Mouse (Mus musculus) lung, postnatal 4 days (tissue): ENCODE results near the gene Ank3.

Experiments used
- DNase-seq, 2 experiments: peaks; one replicate each; pipeline ENCODE4 v3.0.0; 2021

Gene Ank3

DNA sequence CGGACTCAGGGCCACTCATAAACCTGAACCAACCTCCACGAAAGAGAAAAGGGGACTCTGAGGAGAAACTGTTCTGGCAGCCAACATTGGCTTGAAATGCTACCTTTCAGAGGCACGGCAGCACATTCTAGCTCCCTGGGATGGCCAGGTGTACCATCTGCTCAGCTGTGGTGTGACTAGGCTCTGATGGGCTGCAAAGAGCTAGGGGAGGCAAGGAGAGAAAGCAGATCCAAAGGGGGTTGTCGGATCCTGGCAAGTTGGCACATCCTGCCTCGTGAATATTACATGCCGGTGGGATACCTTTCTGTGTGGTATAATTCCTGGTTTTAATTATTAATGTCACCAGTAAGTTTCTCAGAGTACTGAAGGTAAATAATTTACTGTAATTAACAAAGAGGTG lies 548.5 kb downstream of the Ank3 start:
- DNase-seq: no peak

DNA sequence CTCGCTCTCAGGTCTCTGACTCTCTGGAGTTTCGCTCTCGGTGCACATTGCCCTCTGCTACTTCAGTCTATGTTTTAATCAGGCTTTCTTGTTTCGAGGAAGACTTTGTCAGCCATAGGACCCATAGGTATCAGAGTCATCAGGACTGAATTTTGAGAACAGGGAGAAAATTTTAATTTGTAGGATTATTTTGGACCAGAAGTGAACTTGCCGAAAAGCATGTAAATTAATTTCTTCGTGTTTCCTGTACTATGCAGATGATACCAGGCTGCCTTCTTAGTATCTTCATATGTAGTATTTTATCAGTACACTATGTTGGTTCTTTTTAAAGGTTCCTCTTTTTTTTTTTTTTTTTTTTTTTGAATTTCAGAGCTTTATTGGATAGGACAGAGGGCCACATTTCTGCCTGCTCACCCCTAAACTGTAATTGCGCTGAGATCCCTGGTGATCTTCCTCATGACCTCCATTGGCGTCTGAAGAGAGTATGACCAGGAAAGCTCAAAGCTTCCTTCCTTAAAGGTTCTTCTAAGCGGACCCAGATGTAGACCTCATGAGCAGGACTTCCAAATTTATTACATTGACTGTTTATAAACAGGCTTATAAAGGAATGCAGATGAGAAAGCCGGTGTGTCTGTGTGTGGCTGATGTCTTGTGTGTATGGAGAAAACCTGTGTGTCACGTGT lies 551.8 kb downstream of the Ank3 start:
- DNase-seq: no peak

DNA sequence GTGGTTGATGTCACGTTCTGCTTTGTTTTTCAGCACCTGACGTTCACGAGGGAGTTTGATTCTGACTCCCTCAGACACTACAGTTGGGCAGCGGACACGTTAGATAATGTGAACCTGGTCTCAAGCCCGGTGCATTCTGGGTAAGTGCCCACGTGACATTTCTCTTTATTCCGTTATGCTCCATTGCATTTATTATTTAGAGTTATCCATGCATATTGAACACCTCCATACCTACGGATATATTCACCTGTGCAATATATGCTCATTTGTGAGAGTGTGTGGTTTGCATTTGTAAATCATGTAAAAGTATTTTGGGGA lies 552.3 kb downstream of the Ank3 start:
- DNase-seq: no peak

DNA sequence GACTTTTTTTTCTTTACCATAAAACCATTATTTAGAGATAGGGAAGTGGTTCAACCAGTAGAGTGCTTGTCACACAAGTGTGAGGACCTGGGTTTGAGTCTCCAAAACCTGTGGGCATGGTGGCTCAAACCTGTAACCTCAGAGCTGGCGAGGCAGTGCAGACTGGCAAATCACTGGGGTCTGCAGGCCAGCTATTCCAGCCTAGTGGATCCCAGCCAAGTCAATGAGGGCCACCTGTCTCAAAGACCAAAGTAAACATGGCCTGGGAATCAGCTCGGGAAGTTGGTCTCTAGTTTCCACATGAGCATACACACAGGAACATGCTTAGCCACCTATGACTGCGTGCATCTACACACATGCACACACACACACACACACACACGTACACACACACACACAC lies 552.9 kb downstream of the Ank3 start:
- no peak for DNase-seq

DNA sequence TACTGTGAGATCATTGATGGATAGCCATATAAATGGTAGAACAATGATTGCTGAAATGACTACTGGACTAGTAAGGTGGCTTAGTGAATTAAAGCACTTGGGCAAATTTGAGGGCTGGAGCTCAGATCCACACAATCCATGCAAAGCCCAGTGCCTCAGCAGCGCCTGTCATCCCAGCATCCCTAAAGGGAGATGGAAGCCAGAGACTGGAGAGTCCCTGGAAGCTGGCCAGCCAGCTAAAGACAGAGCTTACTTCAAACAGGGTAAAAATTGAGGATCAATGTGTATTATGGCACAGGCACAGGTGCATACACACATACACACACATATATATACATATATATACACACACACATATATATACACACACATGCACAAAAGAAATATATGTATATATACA lies 553.7 kb downstream of the Ank3 start:
- DNase-seq: no peak

DNA sequence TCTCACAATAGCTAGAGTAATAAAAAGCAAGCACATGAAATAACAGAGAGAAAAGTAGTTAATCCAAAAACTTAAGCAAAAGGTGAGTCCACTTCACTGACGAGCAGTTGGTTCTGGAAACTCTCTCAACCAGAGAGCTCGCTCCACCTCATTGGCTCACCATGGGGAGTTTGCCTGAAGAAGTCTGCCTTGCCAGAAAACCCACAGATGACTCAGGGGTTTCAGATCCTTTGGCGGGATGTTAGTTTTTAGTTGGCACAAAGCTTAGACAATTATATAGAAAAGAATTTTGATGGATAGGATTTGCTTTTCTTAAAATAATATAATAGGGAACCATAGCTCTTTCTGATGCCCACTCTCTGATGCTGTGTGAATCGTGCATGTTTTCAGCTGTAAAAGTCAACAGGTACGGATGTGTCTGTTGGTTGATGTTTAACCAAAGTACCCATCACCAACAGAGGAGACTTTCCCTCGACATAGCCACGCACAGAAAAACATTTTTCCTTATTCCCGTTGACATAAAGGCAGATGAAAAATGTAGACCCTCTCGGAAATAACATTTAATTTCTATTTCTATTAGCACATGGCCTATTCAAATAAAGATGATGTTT lies 556.2 kb downstream of the Ank3 start:
- no peak for DNase-seq

DNA sequence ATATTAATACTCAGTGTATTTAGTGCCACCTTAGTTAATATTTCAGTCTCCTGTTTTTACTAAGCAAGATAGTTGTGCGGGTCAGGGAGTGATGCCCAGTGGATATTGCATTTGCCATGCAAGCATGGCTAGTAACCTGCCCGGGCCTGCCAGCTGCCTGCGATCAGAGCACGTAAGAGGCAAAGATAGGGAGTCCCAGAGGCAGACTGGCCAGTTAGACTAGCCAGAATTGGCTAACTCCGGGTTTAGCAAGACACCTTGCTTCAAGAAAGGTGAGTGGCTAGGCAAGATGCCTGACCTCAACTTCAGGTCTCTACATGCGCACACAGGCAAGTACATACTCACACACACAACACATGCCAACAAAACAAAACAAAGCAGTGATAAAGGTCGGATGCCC lies 563.7 kb downstream of the Ank3 start:
- no peak for DNase-seq

DNA sequence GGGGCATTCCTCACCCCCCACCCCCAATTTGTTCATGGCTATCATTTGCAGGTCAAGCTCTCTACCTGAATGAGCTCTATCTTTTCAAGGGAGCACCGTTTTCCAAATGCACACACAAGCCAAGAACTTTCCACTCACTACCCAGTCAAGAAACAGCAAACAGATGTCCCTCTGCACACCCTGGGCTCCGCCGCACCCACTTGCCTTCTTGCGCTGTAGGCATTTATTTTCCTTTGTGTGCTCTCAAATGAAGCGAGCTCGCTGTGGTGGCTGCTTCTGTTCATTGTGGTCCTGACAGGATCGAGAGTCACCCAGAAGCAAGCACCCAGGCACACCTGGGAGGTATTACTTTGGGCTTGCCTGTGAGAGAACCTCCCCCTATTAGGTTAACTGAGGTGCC lies 564.4 kb downstream of the Ank3 start:
- DNase-seq: no peak

DNA sequence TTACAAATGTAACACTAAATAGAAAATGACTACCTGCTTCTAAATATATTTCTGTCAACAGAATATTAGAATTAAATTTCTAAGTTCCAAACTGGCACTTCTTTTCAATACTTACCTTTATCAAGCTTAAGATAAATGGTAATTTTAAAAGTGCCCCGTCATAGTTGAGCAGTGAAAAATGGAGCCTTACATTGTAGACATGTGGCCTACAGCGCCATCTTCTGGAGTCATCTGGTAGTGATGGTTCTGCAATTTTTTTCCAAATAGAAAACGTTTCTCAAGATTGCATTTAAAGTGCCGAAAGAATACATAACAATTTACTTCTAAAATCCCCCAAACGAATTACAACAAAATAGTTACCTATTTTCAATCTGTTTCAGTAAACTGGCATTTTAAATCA lies 566.0 kb downstream of the Ank3 start:
- DNase-seq: peak in 1 of 2 experiments; percentile 39

DNA sequence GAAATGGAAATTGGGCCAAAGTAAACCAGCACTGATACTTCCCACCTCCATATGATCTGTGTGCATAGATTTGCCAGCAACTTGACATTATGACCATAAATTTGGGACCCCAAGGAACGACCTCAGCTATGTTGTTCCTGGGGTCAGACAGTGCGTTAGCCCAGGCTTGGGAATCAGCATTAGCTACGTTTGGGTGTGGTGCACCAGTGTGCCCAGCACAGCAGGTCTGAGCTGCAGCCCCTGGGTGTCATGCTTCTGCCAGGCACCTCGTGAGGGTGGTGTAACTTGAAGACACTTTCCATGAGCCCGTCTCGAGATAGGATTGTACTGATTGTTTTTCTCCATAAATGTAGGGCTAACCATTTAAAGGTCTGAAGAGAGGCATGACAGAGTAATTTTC lies 566.5 kb downstream of the Ank3 start:
- DNase-seq: no peak

DNA sequence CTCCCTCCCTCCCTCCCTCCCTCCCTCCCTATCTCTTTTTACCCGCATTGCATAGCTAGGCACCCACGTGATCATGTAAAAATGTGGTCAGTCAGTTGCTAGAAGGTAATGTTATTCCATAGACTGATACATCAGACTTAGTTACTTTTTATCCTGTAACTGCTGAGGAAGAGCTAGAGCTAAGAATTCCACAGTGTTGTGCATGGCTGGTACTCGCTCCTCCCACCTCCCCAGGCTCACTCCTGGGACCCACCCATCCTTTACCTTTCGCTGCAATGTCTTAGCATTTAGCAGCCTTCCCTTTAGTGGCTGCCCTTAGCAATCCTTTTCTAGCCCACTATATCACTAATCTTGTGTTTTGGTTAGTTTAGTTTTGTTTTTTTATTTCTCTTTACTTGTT lies 569.4 kb downstream of the Ank3 start:
- DNase-seq: no peak

DNA sequence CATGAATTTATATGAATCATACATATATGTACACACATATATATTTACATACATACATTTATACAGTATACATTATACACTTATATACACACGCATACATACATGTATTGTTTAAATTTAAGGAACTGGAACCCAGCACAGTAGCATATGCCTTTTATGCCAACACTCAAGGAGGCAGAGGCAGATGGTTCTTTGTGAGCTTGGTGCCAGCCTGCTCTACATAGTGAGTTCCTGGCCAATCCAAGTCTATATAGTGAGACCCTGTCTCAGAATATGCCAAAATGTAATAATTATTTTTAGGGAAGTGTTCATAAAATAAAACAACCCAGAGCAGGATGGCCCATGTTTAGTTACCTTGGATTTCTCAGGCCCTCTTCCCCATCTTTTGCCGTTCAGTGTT lies 581.1 kb downstream of the Ank3 start:
- DNase-seq: no peak

DNA sequence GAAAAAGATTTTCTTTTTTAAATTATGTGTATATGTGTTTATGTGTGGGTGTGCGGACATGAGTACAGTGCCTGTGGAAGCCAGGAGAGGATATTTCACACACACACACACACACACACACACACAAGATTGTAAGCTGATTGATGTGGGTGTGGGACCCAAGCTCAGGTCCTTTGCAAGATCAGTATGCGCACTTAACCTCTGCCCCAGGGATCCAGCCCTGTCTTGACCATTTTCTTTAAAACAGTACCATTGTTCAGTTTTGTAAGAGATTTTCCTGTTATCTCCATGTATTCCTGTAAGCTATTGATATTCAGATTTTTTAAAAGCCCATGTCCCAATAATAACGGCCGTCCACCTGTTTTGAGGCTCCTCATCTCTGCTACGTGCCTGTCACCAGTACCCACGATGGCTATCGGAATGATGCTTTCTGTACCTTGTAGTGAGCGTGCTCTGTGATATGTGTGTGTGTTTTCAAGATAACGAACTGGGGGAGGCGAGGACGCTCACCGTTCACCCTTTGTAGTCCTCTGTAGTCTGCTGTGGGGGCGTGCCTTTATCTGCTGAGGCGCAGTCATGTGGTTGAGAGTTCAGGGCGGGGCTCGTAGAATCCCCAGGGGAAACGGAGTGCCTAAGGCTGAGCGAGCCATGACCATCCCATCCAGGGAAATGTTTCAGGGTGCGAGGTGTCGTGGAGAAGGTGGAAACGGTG lies 583.0 kb downstream of the Ank3 start:
- DNase-seq: no peak

DNA sequence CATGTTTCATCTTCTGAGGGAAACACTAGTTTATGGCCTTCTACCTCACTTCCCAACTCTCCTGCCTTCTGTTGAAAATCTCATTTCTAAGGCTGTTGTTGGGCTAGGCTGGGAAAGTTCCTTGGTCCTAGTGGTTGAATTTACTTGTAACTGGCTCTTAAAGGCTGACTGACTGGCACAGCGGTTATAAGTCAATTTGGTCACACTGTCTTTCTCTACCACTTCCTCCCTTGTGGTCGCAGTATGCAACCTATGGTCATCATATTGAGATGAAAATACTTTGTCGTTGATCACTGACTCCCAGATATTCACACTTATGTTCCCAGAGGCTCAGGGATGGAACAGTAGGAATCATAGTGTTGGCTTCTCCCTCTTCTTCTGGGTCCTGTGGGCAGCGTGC lies 584.1 kb downstream of the Ank3 start:
- DNase-seq: no peak

DNA sequence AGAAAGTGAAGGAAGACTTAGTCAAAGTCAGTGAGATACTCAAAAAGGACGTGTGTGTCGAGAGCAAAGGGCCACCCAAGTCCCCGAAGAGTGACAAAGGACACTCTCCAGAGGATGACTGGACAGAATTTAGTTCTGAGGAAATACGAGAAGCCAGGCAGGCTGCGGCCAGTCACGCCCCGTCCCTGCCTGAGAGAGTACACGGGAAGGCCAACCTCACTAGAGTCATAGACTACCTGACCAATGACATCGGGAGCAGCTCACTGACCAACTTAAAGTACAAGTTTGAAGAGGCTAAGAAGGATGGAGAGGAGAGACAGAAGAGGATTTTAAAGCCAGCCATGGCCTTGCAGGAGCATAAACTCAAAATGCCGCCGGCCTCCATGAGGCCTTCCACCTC lies 588.9 kb downstream of the Ank3 start:
- no peak for DNase-seq

DNA sequence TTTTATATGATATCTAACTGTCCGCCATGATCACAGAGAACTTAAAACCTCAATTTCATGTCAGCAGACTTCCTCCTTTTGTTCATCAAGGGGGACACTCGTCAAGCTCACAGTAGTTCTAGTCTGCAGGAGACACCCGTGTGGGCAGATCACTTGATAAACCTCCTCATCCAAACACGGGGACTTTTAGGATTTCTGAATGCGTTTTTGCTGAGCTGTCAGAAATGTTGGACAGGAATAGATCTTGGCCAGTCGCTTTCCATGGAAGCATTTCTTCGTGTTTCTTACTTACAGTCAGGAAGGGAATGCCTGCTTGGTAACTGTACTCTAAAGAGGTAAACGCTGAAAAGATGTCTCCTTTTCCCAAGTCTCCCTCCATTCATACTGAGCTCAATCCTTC lies 598.5 kb downstream of the Ank3 start:
- DNase-seq: no peak

DNA sequence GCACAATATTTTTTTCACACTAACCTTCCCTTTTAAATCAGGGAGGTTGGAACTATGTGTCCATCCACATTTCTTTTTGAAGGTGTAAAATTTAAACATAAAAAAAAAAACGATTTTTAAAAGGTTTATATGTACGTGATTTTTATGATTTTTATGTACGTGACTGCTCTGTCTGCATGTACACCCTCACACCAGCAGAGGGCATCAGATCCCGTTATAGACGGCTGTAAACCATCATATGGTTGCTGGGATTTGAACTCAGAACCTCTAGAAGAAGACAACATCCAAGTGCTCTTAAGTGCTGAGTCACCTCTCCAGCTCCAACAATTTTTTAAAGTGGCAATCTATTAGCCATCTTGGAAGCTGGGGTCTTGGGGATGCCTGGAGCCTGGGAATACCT lies 605.5 kb downstream of the Ank3 start:
- no peak for DNase-seq

DNA sequence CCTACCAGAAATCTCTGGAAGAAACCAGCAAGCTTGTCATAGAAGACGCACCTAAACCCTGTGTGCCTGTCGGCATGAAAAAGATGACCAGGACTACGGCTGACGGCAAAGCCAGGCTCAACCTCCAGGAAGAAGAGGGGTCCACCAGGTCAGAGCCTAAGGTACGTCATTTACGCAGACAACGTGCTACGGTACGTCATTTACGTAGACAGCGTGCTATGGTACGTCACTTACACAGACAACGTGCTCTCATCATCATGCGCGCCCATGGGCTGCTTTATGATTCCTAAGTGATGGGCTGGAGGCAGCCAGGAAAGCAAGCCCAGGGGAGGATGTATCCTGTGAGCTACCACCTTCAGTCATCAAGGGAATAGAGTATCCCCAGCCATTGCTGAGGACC lies 606.3 kb downstream of the Ank3 start:
- DNase-seq: no peak

DNA sequence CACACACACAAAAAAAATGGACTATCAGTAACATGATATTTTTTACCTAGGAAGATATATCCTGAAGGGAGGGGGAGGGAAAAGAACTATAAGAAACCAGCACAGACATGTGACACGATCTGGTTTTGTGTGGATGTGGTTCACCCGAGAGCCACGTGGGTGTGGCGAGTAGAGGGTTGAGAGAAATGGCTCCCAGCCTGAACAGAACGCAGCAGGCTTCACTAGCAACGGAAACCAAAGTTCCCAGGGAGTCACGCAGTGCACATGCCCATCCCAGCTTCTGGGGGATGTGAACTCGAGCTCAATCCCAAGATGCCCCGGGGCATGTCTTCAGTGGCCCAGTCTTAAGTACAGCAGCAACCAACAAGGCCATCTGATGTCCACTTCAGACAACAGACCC lies 607.8 kb downstream of the Ank3 start:
- no peak for DNase-seq

DNA sequence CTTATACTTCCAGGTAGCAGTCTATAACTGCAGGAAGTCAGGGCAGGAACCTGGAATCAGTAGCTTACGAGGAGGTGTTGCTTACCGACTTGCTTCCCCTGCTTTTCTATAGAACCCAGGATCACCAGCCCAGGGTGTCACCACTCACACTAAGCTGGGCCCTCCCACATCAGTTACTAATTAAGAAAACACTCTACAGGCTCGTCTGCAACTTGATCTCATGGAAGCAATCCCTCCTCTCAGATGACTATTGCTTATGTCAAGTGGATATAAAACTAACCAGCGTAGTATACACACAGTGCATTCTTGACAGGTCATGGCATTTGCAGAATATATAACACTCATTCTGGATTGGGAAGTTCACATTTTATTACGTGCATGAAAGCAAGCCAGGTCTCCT lies 613.2 kb downstream of the Ank3 start:
- DNase-seq: no peak

DNA sequence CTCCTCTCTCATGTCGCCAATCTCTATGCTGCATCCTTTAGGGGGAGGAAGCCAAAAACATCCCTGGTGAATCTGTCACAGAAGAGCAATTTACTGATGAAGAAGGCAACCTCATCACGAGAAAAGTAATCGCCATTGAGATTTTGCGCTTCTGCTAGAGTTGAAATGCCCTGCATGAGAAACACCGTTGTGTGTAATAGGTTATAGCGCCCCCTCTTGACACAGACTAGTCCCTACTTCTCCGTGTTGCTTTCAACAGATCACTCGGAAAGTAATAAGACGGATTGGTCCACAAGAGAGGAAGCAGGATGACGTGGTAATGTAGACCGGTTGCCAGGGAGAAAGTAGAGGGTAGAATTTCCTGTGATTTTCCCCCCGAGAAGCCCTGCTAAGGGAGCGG lies 615.4 kb downstream of the Ank3 start:
- no peak for DNase-seq

DNA sequence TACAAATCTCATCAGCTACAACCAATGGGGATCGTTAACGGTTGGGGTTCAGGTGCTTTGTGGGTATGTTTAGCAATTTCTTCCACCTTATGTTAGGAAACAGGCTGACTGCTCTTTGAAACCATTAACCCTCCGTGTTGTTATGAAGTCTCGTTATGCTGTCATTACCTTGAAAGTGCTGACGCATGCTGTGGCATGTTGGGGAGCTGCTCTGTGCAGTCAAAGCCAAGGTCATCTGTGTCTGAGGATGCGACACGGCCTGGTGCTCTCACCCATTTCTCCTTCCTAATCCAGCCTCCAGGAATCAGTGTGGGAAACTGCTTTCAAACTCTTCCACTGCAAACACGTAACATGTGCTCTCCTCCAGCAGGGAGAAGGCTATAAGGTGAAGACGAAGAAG lies 616.6 kb downstream of the Ank3 start:
- no peak for DNase-seq

DNA sequence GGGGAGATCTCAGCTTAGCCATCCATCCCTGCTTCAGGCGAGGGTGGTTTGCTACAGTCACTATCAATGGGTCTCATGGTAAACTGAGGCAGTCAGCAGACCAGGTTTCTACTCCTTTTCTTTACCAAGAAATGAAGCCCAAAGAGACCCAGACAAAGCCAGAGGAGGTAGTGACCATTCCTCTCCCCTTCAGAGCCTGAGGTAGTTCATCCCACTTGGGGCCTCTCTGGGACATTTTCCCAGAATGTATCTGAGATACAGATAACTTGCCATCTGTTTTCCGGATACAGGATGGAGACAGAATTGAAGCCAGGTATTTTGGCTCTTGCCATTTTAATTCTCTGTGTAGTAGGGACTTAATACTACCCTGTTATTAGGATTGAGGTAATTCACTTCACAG lies 620.1 kb downstream of the Ank3 start:
- no peak for DNase-seq

DNA sequence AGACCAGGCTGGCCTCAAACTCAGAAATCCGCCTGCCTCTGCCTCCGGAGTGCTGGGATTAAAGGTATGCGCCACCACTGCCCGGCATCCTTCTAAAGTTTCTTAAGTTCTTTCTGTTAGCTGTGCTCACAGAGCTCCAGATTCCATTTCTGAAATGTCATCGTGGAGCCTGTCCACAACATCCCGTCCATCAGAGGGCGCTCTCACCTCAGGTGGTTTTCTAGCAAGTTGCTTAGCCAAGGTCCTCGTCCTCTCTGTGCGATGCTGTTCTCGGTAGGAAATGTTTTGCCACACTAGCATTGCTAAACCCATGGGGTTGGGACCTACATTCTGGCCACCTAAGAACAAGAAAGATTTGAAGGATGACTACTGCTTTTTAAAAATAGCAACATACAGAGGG lies 623.1 kb downstream of the Ank3 start:
- peak; percentile 35 to 61 for DNase-seq

DNA sequence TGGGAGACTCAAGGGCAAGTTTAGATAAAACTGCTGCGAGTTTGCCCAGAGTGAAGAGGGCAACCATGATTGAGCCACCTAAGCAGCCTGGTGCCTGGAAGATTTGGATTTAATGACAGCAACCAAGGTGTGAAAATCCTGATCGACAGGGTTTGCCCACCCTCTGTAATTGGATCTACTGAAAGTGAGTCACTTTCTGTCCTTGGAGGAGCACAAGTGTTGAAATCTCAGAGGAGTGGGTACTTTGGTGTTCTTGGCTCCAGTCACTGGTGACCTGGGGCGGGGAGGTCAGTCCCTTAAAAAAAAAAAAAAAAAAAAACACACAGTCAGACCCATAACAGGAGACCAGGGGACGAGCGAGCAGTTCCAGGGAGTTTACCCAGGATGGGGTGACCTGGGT lies 624.0 kb downstream of the Ank3 start:
- no peak for DNase-seq
